Mouse (Mus musculus) CH12.LX (cell line): ENCODE measurements around the gene Tnfrsf9. TPM values are rescaled to one million over a fixed set of nuclear protein-coding genes. Genes with fewer than 3 reads are reported as not detected.

Experiments
- DNase-seq: peaks from one replicate; pipeline ENCODE4 v3.0.0-alpha.2; 2013; ENCODE audit errors: extremely low read depth
- H3K27ac ChIP-seq: 2 replicates; pipeline ENCODE4 v1.5.1; 2012; ENCODE audit warnings: low read depth, mild to moderate bottlenecking, control low read depth, moderate library complexity; ENCODE audit not compliant: insufficient read depth
- H3K27me3 ChIP-seq: replicated peaks from 2 replicates; pipeline ENCODE3; 2012; ENCODE audit warnings: inconsistent platforms
- H3K36me3 ChIP-seq, 2 experiments: replicated peaks in 1 of 2; 2 replicates each; pipeline versions ENCODE3 to v1.6.1; 2012; ENCODE audit warnings: inconsistent platforms in 1 of 2, low read length in 1 of 2, mild to moderate bottlenecking in 1 of 2, mixed read lengths in 1 of 2, moderate library complexity in 1 of 2; ENCODE audit not compliant: control insufficient read depth in 1 of 2, insufficient read depth in 1 of 2
- H3K4me1 ChIP-seq, 2 experiments: 2 replicates each; pipeline ENCODE4 v1.6.1; 2012; ENCODE audit warnings: inconsistent platforms in 1 of 2, moderate library complexity in 1 of 2; ENCODE audit not compliant: insufficient read depth in 2 of 2, control insufficient read depth in 1 of 2
- H3K4me2 ChIP-seq: 2 replicates; pipeline ENCODE4 v1.6.1; 2012; ENCODE audit warnings: low read depth, mild to moderate bottlenecking, control low read depth; ENCODE audit not compliant: poor library complexity, insufficient read depth, severe bottlenecking
- H3K4me3 ChIP-seq, 3 experiments: fragments of 150-350 bp in 1 of 3; sonication (generic) in 1 of 3; replicated peaks in 1 of 3; 2 replicates each; pipeline versions ENCODE3 to v1.5.1; 2011 to 2012; ENCODE audit warnings: low read depth in 2 of 3, low read length in 2 of 3, mild to moderate bottlenecking in 2 of 3, moderate library complexity in 2 of 3, control low read depth in 1 of 3, improper control_type of control experiment in 1 of 3, inconsistent platforms in 1 of 3, mixed read lengths in 1 of 3; ENCODE audit not compliant: poor library complexity in 1 of 3
- H3K79me2 ChIP-seq: replicated peaks from 2 replicates; pipeline ENCODE4 v1.6.1; 2012; ENCODE audit warnings: mild to moderate bottlenecking, moderate library complexity; ENCODE audit not compliant: control insufficient read depth, poor library complexity, insufficient read depth, severe bottlenecking; ENCODE audit errors: extremely low read depth
- H3K9ac ChIP-seq: 2 replicates; pipeline ENCODE4 v1.6.1; 2012; ENCODE audit warnings: low read depth, mild to moderate bottlenecking, control low read depth, moderate library complexity; ENCODE audit not compliant: insufficient read depth
- H3K9me3 ChIP-seq: replicated peaks from 2 replicates; pipeline ENCODE3; 2012; ENCODE audit warnings: low read length, inconsistent platforms, mixed read lengths
- BHLHE40 ChIP-seq: IDR thresholded peaks from 2 replicates; pipeline ENCODE4 v1.6.1; 2011; ENCODE audit warnings: mild to moderate bottlenecking, low read depth, low read length, improper control_type of control experiment
- CHD2 ChIP-seq: IDR thresholded peaks from 2 replicates; pipeline ENCODE4 v1.6.1; 2011; ENCODE audit warnings: low read length, improper control_type of control experiment
- CTCF ChIP-seq, 2 experiments: IDR thresholded peaks in 1 of 2; conservative IDR thresholded peaks in 1 of 2; 2 replicates each; pipeline ENCODE4 v1.5.1; 2011 to 2012; ENCODE audit warnings: low read depth in 2 of 2, low read length in 2 of 2, improper control_type of control experiment in 1 of 2, inconsistent platforms in 1 of 2, mild to moderate bottlenecking in 1 of 2, moderate library complexity in 1 of 2
- E2F4 ChIP-seq: IDR thresholded peaks from 2 replicates; pipeline ENCODE4 v1.6.1; 2011; ENCODE audit warnings: low read depth, low read length, improper control_type of control experiment; ENCODE audit not compliant: insufficient replicate concordance
- ELF1 ChIP-seq: IDR thresholded peaks from 2 replicates; pipeline ENCODE4 v1.6.1; 2014; ENCODE audit warnings: low read depth, mild to moderate bottlenecking, inconsistent platforms, low read length, improper control_type of control experiment
- EP300 ChIP-seq: IDR thresholded peaks from 2 replicates; pipeline ENCODE4 v1.6.1; 2011; ENCODE audit warnings: low read length, improper control_type of control experiment
- ETS1 ChIP-seq: conservative IDR thresholded peaks from 2 replicates; pipeline ENCODE4 v1.6.1; 2012; ENCODE audit warnings: low read depth, mild to moderate bottlenecking, inconsistent platforms, low read length, improper control_type of control experiment, moderate library complexity
- GABPA ChIP-seq: IDR thresholded peaks from 2 replicates; pipeline ENCODE4 v1.6.1; 2012; ENCODE audit warnings: low read depth, low read length, improper control_type of control experiment, inconsistent platforms; ENCODE audit not compliant: insufficient replicate concordance
- HCFC1 ChIP-seq: IDR thresholded peaks from 2 replicates; pipeline ENCODE4 v1.6.1; 2012; ENCODE audit warnings: low read depth, mild to moderate bottlenecking, inconsistent platforms, low read length, improper control_type of control experiment
- IRF4 ChIP-seq: IDR thresholded peaks from 2 replicates; pipeline ENCODE4 v1.6.1; 2014; ENCODE audit warnings: low read depth, mild to moderate bottlenecking, inconsistent platforms, low read length, improper control_type of control experiment
- JUN ChIP-seq: IDR thresholded peaks from 2 replicates; pipeline ENCODE4 v1.6.1; 2011; ENCODE audit warnings: low read depth, mild to moderate bottlenecking, low read length, improper control_type of control experiment, moderate library complexity; ENCODE audit not compliant: insufficient read depth
- JUND ChIP-seq: conservative IDR thresholded peaks from 2 replicates; pipeline ENCODE4 v1.6.1; 2011; ENCODE audit warnings: low read depth, low read length, improper control_type of control experiment
- KAT2A ChIP-seq: IDR thresholded peaks from 2 replicates; pipeline ENCODE4 v1.6.1; 2012; ENCODE audit warnings: low read length, improper control_type of control experiment, inconsistent platforms; ENCODE audit not compliant: insufficient replicate concordance
- MAFK ChIP-seq: IDR thresholded peaks from 2 replicates; pipeline ENCODE4 v1.6.1; 2011; ENCODE audit warnings: low read length, improper control_type of control experiment; ENCODE audit not compliant: insufficient replicate concordance
- MAX ChIP-seq: IDR thresholded peaks from 2 replicates; pipeline ENCODE4 v1.6.1; 2011; ENCODE audit warnings: low read length, improper control_type of control experiment
- MAZ ChIP-seq: IDR thresholded peaks from 2 replicates; pipeline ENCODE4 v1.6.1; 2012; ENCODE audit warnings: low read depth, mild to moderate bottlenecking, inconsistent platforms, low read length, improper control_type of control experiment, moderate library complexity
- MXI1 ChIP-seq: IDR thresholded peaks from 2 replicates; pipeline ENCODE4 v1.6.1; 2011; ENCODE audit warnings: mild to moderate bottlenecking, low read depth, low read length, improper control_type of control experiment
- MYC ChIP-seq: IDR thresholded peaks from 2 replicates; pipeline ENCODE4 v1.6.1; 2011; ENCODE audit warnings: low read depth, mild to moderate bottlenecking, improper control_type of control experiment, low read length
- NELFE ChIP-seq: IDR thresholded peaks from 2 replicates; pipeline ENCODE4 v1.6.1; 2011; ENCODE audit warnings: low read depth, low read length, improper control_type of control experiment
- NRF1 ChIP-seq: IDR thresholded peaks from 2 replicates; pipeline ENCODE4 v1.6.1; 2014; ENCODE audit warnings: low read depth, mild to moderate bottlenecking, inconsistent platforms, low read length, improper control_type of control experiment, moderate library complexity
- PAX5 ChIP-seq: IDR thresholded peaks from 2 replicates; pipeline ENCODE4 v1.6.1; 2012; ENCODE audit warnings: low read length, inconsistent platforms, mixed read lengths
- POLR2A ChIP-seq: IDR thresholded peaks from 2 replicates; pipeline ENCODE4 v1.6.1; 2011; ENCODE audit warnings: low read depth, mild to moderate bottlenecking, improper control_type of control experiment, low read length
- RAD21 ChIP-seq: IDR thresholded peaks from 2 replicates; pipeline ENCODE4 v1.6.1; 2011; ENCODE audit warnings: low read depth, mild to moderate bottlenecking, low read length, improper control_type of control experiment, moderate library complexity
- RCOR1 ChIP-seq: conservative IDR thresholded peaks from 2 replicates; pipeline ENCODE4 v1.6.1; 2012; ENCODE audit warnings: low read depth, mild to moderate bottlenecking, inconsistent platforms, low read length, improper control_type of control experiment
- SIN3A ChIP-seq: IDR thresholded peaks from 2 replicates; pipeline ENCODE4 v1.6.1; 2012; ENCODE audit warnings: low read length, improper control_type of control experiment, inconsistent platforms
- SMC3 ChIP-seq: IDR thresholded peaks from 2 replicates; pipeline ENCODE4 v1.6.1; 2011; ENCODE audit warnings: low read depth, low read length, improper control_type of control experiment
- TBP ChIP-seq: conservative IDR thresholded peaks from 2 replicates; pipeline ENCODE4 v1.6.1; 2011; ENCODE audit warnings: low read depth, low read length, improper control_type of control experiment
- TCF12 ChIP-seq: IDR thresholded peaks from 2 replicates; pipeline ENCODE4 v1.6.1; 2014; ENCODE audit warnings: low read depth, mild to moderate bottlenecking, inconsistent platforms, low read length, improper control_type of control experiment
- UBTF ChIP-seq: IDR thresholded peaks from 2 replicates; pipeline ENCODE4 v1.6.1; 2012; ENCODE audit warnings: low read depth, mild to moderate bottlenecking, inconsistent platforms, low read length, improper control_type of control experiment, moderate library complexity
- USF2 ChIP-seq: conservative IDR thresholded peaks from 2 replicates; pipeline ENCODE4 v1.6.1; 2011; ENCODE audit warnings: low read depth, low read length, improper control_type of control experiment
- ZC3H11A ChIP-seq: IDR thresholded peaks from 2 replicates; pipeline ENCODE4 v1.6.1; 2012; ENCODE audit warnings: low read depth, mild to moderate bottlenecking, inconsistent platforms, low read length, improper control_type of control experiment
- ZKSCAN1 ChIP-seq: IDR thresholded peaks from 2 replicates; pipeline ENCODE4 v1.6.1; 2012; ENCODE audit warnings: low read depth, inconsistent platforms, low read length, improper control_type of control experiment, borderline replicate concordance
- ZMIZ1 ChIP-seq: IDR thresholded peaks from 2 replicates; pipeline ENCODE4 v1.6.1; 2012; ENCODE audit warnings: low read depth, mild to moderate bottlenecking, inconsistent platforms, low read length, improper control_type of control experiment
- dilution Hi-C: fragments of 300-500 bp; cut with MboI; formaldehyde crosslinking; loops from 2 replicates; pipeline ENCODE4 v1.14.3; 2020; ENCODE audit warnings: low sequenced_read_pairs; ENCODE audit not compliant: extremely low pct_unique_long_range_greater_than_20kb, extremely low pct_ligation_motif_present
- in situ Hi-C: fragments of 300-500 bp; cut with MboI; formaldehyde crosslinking; loops from 3 replicates; pipeline ENCODE4 v1.14.3; 2019; ENCODE audit warnings: low sequenced_read_pairs, low pct_ligation_motif_present, low pct_unique_long_range_greater_than_20kb, mixed read lengths
- polyA plus RNA-seq: library from polyadenylated mRNA; unstranded; fragments of >175 nt; gene quantifications from 2 replicates; pipeline ENCODE4 v1.2.1, GENCODE M21; 2012; ENCODE audit warnings: low read depth; ENCODE audit not compliant: insufficient read length
- total RNA-seq, 2 experiments: library from RNA; depleted of rRNA; stranded (reverse); fragments of 300-350 nt in 1 of 2; fragments of >200 nt in 1 of 2; gene quantifications; 2 replicates each; pipeline ENCODE4 v1.2.3; 2012 to 2014

Tnfrsf9 gene
- total and polyA plus RNA-seq, 3 experiments: 2.2 to 3.1 (median 2.9) TPM

- Histone ChIP-seq H3K4me3 (no peak overlapping the region), H3K9me3 (peaks cover 1% of the 10 kb centered on the region), H3K36me3 (no peaks in the 10 kb centered on the region), H3K9ac (no peak overlapping the region), H3K79me2 (no peaks in the 10 kb centered on the region), H3K27me3 (no peaks in the 10 kb centered on the region), H3K27ac (no peak overlapping the region), H3K4me1 (peaks cover 0 to 18% of the 10 kb centered on the region in 2 experiments; a peak in 2 of 4 replicates), H3K4me2 (peak overlapping the region; percentile 47)
- in situ Hi-C loops: loop anchor here (5.0 to 10.0 kb wide), 3 partner anchors 41 to 176 kb away; no protein-coding TSS in a partner anchor
- peak; percentile 80 for DNase-seq
- dilution Hi-C loops: no loop called here
- TF ChIP-seq JUN: no peak
- TF ChIP-seq MYC: no peak; the same call in 1 of the 2 replicates
- TF ChIP-seq EP300: no peak
- no peak for TF ChIP-seq E2F4
- no peak for TF ChIP-seq NRF1
- TF ChIP-seq HCFC1: no peak
- TF ChIP-seq TCF12: no peak
- no peak for TF ChIP-seq MAZ
- TF ChIP-seq RAD21: peak; percentile 93
- TF ChIP-seq ZKSCAN1: no peak
- no peak for TF ChIP-seq MAX
- TF ChIP-seq RCOR1: no peak
- TF ChIP-seq POLR2A: no peak
- peak; percentile 87 for TF ChIP-seq SMC3
- TF ChIP-seq MAFK: no peak
- no peak for TF ChIP-seq ELF1
- TF ChIP-seq CTCF (conservative IDR thresholded peaks at IDR 0.05 in 1 of 2, IDR thresholded peaks at IDR 0.05 in 1 of 2; ENCODE audit: low read depth in 2 of 2, low read length in 2 of 2): peak; percentile 70 to 97
- no peak for TF ChIP-seq ZMIZ1
- no peak for TF ChIP-seq PAX5
- no peak for TF ChIP-seq TBP
- TF ChIP-seq USF2: no peak
- TF ChIP-seq UBTF: no peak
- TF ChIP-seq GABPA: no peak
- TF ChIP-seq ZC3H11A: peak; percentile 54
- TF ChIP-seq KAT2A: no peak
- TF ChIP-seq BHLHE40: no peak
- no peak for TF ChIP-seq JUND
- TF ChIP-seq SIN3A: no peak
- TF ChIP-seq NELFE: no peak
- TF ChIP-seq ETS1: no peak
- no peak for TF ChIP-seq CHD2
- no peak for TF ChIP-seq MXI1
- no peak; the same call in 1 of the 2 replicates for TF ChIP-seq IRF4
These were observed 52.2 kb downstream of the Tnfrsf9 start for GRCm38 (mm10) chr4:150966556-150966955.
